Mouse (Mus musculus) brain, embryonic 18.5 days (tissue): ENCODE measurements around the gene Naxd.
"Not testable (repeated sequence)": the region's sequence is repeated elsewhere in the genome, so short reads cannot be mapped to it uniquely, and the experiment has no call there.

Experiments used
- DNase-seq: peaks from one replicate; pipeline ENCODE4 v3.0.0-alpha.2; 2012; ENCODE audit warnings: low read depth, low spot score

Gene Naxd

GRCm38 (mm10) chr8:11497017-11497990, at the start of gene Naxd:
Naxd (plus strand) TSS chr8:11497506.
- DNase-seq, result peak; percentile 84

- DNase-seq, result no peak
Measured at GRCm38 (mm10) chr8:11447910-11448570, 49.3 kb upstream of the Naxd start.

- no peak for DNase-seq
Measured at GRCm38 (mm10) chr8:11450184-11451113, 46.9 kb upstream of the Naxd start.

GRCm38 (mm10) chr8:11452152-11452551, 45.2 kb upstream of the Naxd start:
- no peak for DNase-seq

GRCm38 (mm10) chr8:11452559-11452958, 44.7 kb upstream of the Naxd start:
- DNase-seq, result no peak

GRCm38 (mm10) chr8:11452974-11453373, 44.3 kb upstream of the Naxd start:
- no peak for DNase-seq

GRCm38 (mm10) chr8:11454228-11454627, 43.1 kb upstream of the Naxd start:
- DNase-seq, result no peak

- no peak for DNase-seq
Measured at GRCm38 (mm10) chr8:11457278-11457677, 40.0 kb upstream of the Naxd start.

GRCm38 (mm10) chr8:11457981-11458836, 39.1 kb upstream of the Naxd start:
- DNase-seq, result no peak

GRCm38 (mm10) chr8:11459016-11459415, 38.3 kb upstream of the Naxd start:
- DNase-seq, result no peak

GRCm38 (mm10) chr8:11460934-11461333, 36.4 kb upstream of the Naxd start:
- no peak for DNase-seq

GRCm38 (mm10) chr8:11461847-11462246, 35.5 kb upstream of the Naxd start:
- DNase-seq, result no peak

- DNase-seq, result no peak
Measured at GRCm38 (mm10) chr8:11462641-11463040, 34.7 kb upstream of the Naxd start.

GRCm38 (mm10) chr8:11463541-11463888, 33.8 kb upstream of the Naxd start:
- no peak for DNase-seq

- no peak for DNase-seq
Measured at GRCm38 (mm10) chr8:11463889-11464706, 33.2 kb upstream of the Naxd start.

- DNase-seq, result no peak
Measured at GRCm38 (mm10) chr8:11464707-11464964, 32.7 kb upstream of the Naxd start.

GRCm38 (mm10) chr8:11465619-11466018, 31.7 kb upstream of the Naxd start:
- DNase-seq, result no peak

- DNase-seq, result not testable (repeated sequence)
Measured at GRCm38 (mm10) chr8:11466528-11466927, 30.8 kb upstream of the Naxd start.

- DNase-seq, result no peak
Measured at GRCm38 (mm10) chr8:11469095-11469494, 28.2 kb upstream of the Naxd start.

- no peak for DNase-seq
Measured at GRCm38 (mm10) chr8:11470694-11471093, 26.6 kb upstream of the Naxd start.
